Mouse (Mus musculus) megakaryocyte-erythroid progenitor cell, adult 5 weeks (primary cell): ENCODE results near the gene Psmb2. TPM values are rescaled to one million over a fixed set of nuclear protein-coding genes. Genes with fewer than 3 reads are reported as not detected.

ENCODE experiments used
- polyA plus RNA-seq: library from polyadenylated mRNA; stranded (reverse); fragments of >175 nt; gene quantifications from 2 replicates; pipeline ENCODE4 v1.2.3, GENCODE M21; 2012

Gene Psmb2
- 139 and 174 TPM in 2 replicates for polyA plus RNA-seq

DNA sequence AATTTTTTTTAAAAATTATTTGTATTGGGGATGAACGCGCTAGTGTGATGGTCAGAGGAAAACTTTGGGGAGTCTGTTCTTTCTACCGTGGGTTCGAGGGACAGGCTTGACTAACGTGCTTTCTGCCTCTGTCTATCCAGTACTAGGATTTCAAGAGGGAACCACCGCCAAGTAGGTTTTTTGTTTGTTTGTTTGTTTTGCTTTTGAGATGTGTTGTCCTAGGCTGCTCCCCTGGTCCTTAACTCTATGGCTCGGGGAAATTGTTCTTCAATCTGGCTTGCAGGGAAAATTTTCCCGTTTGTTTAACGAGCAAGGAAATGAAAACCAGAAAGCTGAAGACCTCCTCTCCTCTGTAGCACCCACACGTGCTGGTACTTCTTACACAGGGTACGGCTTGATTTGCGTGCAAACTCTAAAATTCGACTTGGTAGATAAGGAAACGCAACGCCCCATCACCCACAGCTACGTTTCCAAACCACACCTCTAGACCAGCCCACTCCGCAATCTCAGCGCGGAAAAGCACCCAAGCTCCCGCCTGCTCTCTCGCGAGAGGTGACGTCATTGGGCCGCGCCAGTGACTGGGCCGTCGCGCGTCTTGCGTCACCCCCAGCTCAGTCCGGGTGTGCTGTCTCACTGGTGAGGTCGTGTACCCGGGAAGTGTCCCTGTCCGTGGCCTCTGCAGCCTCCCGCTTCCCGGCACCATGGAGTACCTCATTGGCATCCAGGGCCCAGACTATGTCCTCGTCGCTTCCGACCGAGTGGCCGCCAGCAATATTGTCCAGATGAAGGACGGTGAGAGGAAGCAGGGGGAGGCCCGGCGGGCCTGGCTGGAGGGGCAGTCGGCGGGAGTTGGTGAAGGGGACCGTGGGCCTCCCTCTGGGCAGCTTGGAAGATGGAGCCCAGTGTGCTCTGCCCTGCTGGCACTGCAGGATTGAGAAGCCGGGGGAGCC, at the start of gene Psmb2:
Psmb2 (plus strand) TSS at position 577 of the 950 bp plus-strand sequence.

DNA sequence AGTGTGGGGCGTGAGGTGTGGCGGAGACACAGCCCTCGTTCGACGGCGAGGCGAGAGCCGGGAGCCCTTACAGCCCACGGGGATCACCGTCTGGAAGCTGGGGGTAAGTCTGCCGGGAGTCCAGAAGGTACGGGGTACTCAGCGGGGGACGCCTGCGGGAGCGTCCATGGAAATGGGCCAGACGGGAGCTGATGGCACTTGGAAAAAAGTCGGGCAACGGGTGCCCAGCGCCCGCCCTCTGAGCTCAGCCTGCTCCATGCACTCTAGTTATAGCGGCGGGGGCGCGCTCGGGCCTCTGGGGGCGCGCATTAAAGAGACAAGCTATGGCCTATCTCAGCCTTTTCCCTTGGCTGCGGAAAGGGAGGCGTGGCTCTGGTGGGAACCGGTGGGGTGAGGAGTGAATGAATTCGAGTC, 58.6 kb downstream of the Psmb2 start, which contains the start of gene Tfap2e:
Tfap2e (minus strand) TSS at position 240 of the 414 bp plus-strand sequence.

DNA sequence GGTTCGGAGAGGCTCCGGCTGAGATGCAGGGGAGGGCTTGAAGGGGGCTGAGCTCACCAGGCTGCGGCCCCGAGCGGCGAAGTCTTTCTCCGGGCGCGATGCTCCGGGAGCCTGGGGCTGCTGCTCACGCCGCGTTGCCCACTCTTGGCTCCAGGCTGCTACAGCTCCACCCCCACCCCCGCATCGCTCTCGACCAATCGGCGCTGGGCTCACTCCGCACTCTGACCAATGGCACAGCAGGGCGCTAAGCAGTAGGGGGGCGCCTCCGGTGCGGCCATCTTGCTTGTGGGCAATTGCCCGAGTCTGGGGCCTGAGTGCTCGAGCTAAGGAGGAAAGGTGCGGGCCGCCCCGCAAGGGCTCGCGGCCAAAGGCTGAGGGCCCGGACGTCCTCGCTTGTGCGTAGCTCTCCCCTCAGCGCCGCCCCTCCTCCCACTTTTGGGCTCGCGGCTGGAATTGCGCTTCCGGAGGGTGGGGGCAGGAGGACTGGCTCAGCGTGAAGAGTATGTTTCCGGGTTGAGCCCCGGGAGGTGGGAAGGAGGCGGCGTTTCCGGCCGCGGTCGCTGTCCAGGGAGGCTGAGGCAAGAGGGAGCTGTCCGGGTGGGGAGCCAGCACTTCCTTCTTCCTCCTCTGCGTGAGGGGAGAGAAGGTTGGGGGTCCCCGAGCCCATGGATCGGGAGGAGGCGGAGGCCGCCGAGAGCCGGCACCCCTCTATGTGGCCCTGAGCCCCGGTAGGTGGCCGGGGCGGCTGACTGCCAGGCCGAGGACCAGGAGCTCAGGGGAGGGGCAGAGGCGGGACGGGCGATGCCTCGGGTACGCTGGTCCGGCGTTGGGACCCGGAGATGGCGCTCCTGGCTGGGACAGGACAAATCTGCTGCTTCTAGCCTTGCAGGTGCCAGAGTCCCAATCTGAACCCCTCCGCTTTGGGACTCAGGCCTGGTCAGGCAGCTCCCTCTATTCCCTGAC, 76.1 kb downstream of the Psmb2 start, which contains the start of the genes Ncdn and AU040320:
Ncdn (minus strand) TSS at position 171 of the 963 bp plus-strand sequence.
AU040320 (plus strand) TSS at position 277 of the 963 bp plus-strand sequence.

Other genes with a start within 250 kb of the Psmb2 start
- 3.5 and 6.5 TPM in 2 replicates for gene Ago3, start 248.1 kb upstream of the Psmb2 start, polyA plus RNA-seq
- gene Ago1, start 209.0 kb upstream of the Psmb2 start, polyA plus RNA-seq = 9.0 and 12.6 TPM in 2 replicates
- gene Ago4, start 144.2 kb upstream of the Psmb2 start, polyA plus RNA-seq = 0.67 and 0.78 TPM in 2 replicates
- 4.5 and 7.8 TPM in 2 replicates for gene Clspn, start 120.7 kb upstream of the Psmb2 start, polyA plus RNA-seq
- gene 5730409E04Rik, start 67.8 kb upstream of the Psmb2 start, polyA plus RNA-seq = 1.2 and 1.5 TPM in 2 replicates
- gene Tfap2e, start 58.6 kb downstream of the Psmb2 start, polyA plus RNA-seq = 0.16 and 0.21 TPM in 2 replicates
- 92.0 and 97.4 TPM in 2 replicates for gene Ncdn, start 75.8 kb downstream of the Psmb2 start, polyA plus RNA-seq
- gene AU040320, start 75.9 kb downstream of the Psmb2 start, polyA plus RNA-seq = 17.0 and 23.8 TPM in 2 replicates